Mouse (Mus musculus) thymus, postnatal 0 days (tissue): ENCODE results near the gene Srpk1. TPM values are rescaled to one million over a fixed set of nuclear protein-coding genes. Genes with fewer than 3 reads are reported as not detected.
A peak's percentile ranks its signal among the peaks of the same experiment; 100 is the strongest.
"Not testable (repeated sequence)": the region's sequence is repeated elsewhere in the genome, so short reads cannot be mapped to it uniquely, and the experiment has no call there.

Experiments
- DNase-seq: peaks from one replicate; pipeline ENCODE4 v3.0.0-alpha.2; 2015; ENCODE audit warnings: low spot score
- microRNA-seq: library from miRNA; unstranded; fragments of <30 nt; microRNA quantifications from one replicate; pipeline ENCODE4, GENCODE M21; 2016; ENCODE audit warnings: borderline number of aligned reads
- polyA plus RNA-seq: library from polyadenylated mRNA; unstranded; fragments of >200 nt; fragmentation: Nextera tagmentation; extraction: Ambion mirVana; gene quantifications from 2 replicates; pipeline ENCODE4 v1.2.1, GENCODE M21; 2015

Srpk1 gene
- polyA plus RNA-seq, 1 experiment from 2014 or later: 99.1 TPM

DNA sequence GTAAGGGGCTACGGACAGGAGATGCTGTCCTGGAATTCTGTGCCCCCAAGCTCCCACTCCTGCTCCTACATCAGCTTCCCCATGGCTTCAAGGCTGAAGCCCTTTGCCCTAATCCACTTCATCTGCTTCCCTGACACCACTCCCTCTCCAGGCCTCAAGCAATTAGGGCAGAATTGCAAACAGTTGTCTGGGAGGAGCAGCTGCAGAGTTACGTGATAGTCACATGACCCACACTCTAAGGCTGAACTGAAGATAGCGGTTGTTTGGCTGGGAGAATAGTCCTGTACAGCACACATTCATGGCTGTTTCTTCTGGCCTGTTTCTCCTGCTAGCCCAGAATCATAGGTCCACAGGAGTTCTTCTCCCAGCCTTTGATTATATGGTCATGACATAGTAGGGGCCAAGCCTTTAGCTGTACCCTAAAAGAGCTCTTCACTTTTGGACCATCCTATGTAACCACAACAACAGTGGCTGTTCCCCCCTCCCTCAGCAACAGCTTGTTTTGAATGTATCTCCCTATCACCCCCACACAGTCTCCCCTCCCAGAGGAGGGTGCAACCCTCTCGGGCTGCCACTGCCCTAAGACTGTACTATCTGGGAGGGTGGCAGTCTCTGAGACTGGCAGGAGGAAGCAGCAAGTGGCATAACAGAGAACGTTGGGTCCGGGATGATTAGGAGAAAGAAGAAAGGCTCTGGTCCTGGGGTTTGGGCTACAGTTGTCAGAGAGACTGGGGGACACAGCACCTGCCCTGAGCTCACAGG is 65.7 kb downstream of the Srpk1 start:
- peak; percentile 41 for DNase-seq

GRCm38 (mm10) chr17:28554021-28554420 is 68.5 kb downstream of the Srpk1 start:
- not testable (repeated sequence) for DNase-seq

GRCm38 (mm10) chr17:28553040-28553793 is 69.3 kb downstream of the Srpk1 start:
- peak; percentile 72 for DNase-seq

DNA sequence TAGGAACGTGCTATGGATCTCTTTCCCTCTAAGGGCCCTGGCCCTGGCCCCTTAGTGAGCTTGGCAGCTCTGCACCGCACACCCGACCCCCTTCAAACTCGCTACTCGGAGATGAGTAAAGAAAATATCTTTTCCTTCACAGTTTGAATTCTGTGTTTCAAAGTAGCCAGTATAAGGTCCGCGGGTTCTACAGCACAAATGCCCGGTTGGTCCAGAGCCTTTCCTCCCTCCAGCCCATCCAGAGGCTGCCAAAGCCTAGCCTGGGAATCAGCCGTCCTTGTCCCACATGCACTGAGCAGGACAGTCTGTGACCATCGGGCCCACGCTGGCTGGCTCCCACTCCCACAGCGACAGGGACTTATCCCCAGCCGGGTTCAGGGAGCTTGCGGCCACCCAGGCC is 73.4 kb downstream of the Srpk1 start, which contains the start of gene Clpsl2:
Gene Clpsl2 (plus strand): TSS at position 301 of the 400 bp plus-strand sequence.
- DNase-seq: no peak

DNA sequence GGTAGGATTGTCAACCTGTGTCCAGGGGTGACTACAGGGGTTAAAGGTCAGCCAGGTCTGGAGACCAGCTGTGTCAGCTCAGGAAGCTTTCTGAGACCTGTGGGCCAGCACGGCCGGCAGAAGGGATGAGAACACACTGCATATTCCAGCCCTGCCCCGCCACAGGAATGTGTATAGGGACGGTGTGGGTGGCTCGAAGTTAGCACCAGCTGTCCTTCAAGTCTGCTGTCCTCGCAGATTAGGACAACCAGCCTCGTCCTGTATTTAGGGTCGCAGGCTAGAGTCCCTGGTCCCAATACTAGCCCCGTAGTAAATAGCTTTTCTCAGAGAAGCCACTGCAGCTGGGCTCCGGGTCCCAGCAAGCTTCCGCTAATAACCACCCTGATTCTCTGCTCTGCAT is 74.0 kb downstream of the Srpk1 start:
- DNase-seq: no peak

GRCm38 (mm10) chr17:28546925-28547324 is 75.6 kb downstream of the Srpk1 start:
- no peak for DNase-seq

- DNase-seq: no peak
Observed at GRCm38 (mm10) chr17:28537881-28538280, 84.6 kb downstream of the Srpk1 start.

Small RNA genes within 50 kb of the gene (microRNA-seq; reads per million reads assigned to microRNA genes)
- not detected for gene Mir6969

Other genes with a start within 250 kb of the Srpk1 start
- gene Fkbp5, start 105.2 kb downstream of the Srpk1 start, polyA plus RNA-seq: 121 and 124 TPM in 2 replicates
- not detected in 2 replicates for gene Armc12, start 91.9 kb downstream of the Srpk1 start, polyA plus RNA-seq
- not detected in 2 replicates for gene Clpsl2, start 73.3 kb downstream of the Srpk1 start, polyA plus RNA-seq
- gene Clps, start 61.9 kb downstream of the Srpk1 start, polyA plus RNA-seq: 1.4 and 1.9 TPM in 2 replicates
- 0.27 TPM in 1 of 2 replicates, not detected in the other for gene Lhfpl5, start 47.1 kb downstream of the Srpk1 start, polyA plus RNA-seq
- 0.42 and 0.79 TPM in 2 replicates for gene Slc26a8, start 67.5 kb upstream of the Srpk1 start, polyA plus RNA-seq
- 42.2 and 45.7 TPM in 2 replicates for gene Mapk14, start 68.6 kb upstream of the Srpk1 start, polyA plus RNA-seq
- 0.87 and 2.1 TPM in 2 replicates for gene AC170998.1, start 103.4 kb upstream of the Srpk1 start, polyA plus RNA-seq
- 6.7 and 6.9 TPM in 2 replicates for gene Mapk13, start 146.6 kb upstream of the Srpk1 start, polyA plus RNA-seq
- 6.2 and 8.6 TPM in 2 replicates for gene Brpf3, start 178.4 kb upstream of the Srpk1 start, polyA plus RNA-seq
- gene Pnpla1, start 235.7 kb upstream of the Srpk1 start, polyA plus RNA-seq: 0.10 TPM in 1 of 2 replicates, not detected in the other